Comparison of ENCODE assay signal across 8 mouse cellular contexts in genomic region chr5:133482291-133483086, GRCm38 (mm10).
DNase-seq lines count a peak whose midpoint lies in the region; ATAC-seq and TF ChIP-seq lines count a peak whose summit lies in the region.

No protein-coding gene starts in this region.

- no peak overlapping the region for H3K4me3 ChIP-seq in cortical plate, adult 2 months (ENCODE audit: insufficient read depth, low read length)
- no peak overlapping the region for H3K4me3 ChIP-seq in kidney, embryonic 15.5 days (replicated peaks)

- H3K9me3 ChIP-seq in kidney, embryonic 15.5 days (replicated peaks), result no peaks in the 10 kb centered on the region

- H3K4me1 ChIP-seq in cortical plate, adult 2 months (ENCODE audit: control insufficient read depth, insufficient read depth, low read length), result peaks cover 3% of the 10 kb centered on the region; the same call in 1 of the 2 replicates
- H3K4me1 ChIP-seq in kidney, embryonic 15.5 days, result no peaks in the 10 kb centered on the region

- TF ChIP-seq POLR2A in cortical plate, adult 2 months (IDR thresholded peaks at IDR 0.05; ENCODE audit: extremely low read depth, insufficient read depth, low read length), result no peak

- H3K4me2 ChIP-seq in kidney, embryonic 15.5 days, result no peak overlapping the region

- peak overlapping the region; percentile 42 for H3K27ac ChIP-seq in cortical plate, adult 2 months (ENCODE audit: insufficient read depth, low read length)
- H3K27ac ChIP-seq in kidney, embryonic 15.5 days, result no peak overlapping the region

- WGBS in kidney, embryonic 15.5 days, result 74% methylated on average over 14 of the region's 14 CpGs

- DNase-seq in cerebellum, adult 11 months, result peak; percentile 8
- no peak for DNase-seq in cerebellum, postnatal 4 days (ENCODE audit: low spot score in 2 of 2)
- DNase-seq in heart, adult 18-20 months, result peak; percentile 22 to 39
- DNase-seq in left cerebral cortex, postnatal 36 days (ENCODE audit: low spot score in 2 of 2), result peak; percentile 10 to 33
- no peak for DNase-seq in kidney, adult 8-10 months

- ATAC-seq in activated CD4-positive, CD25-positive, alpha-beta regulatory T cell, adult 4 months, result no peak
- no peak for ATAC-seq in kidney, embryonic 15.5 days (replicated peaks; ENCODE audit: low FRiP score)

- TF ChIP-seq CTCF in cortical plate, adult 2 months (IDR thresholded peaks at IDR 0.05; ENCODE audit: extremely low read depth, insufficient read depth, low read length), result no peak

- H3K27me3 ChIP-seq in kidney, embryonic 15.5 days, result no peaks in the 10 kb centered on the region

- no peaks in the 10 kb centered on the region for H3K36me3 ChIP-seq in kidney, embryonic 15.5 days

- no peak overlapping the region for H3K9ac ChIP-seq in kidney, embryonic 15.5 days

- intact Hi-C loops in left cerebral cortex, postnatal 36 days (cut with DNase I), result no loop called here

Comparison
In these comparisons a context has a peak if more than half of its experiments do, and no peak if none do; other contexts are left out.
1. DNase-seq: peak in cerebellum, adult 11 months (single experiment), heart, adult 18-20 months (2 of 2) and left cerebral cortex, postnatal 36 days (2 of 2); none in cerebellum, postnatal 4 days (0 of 2) and kidney, adult 8-10 months (0 of 2).